Mouse (Mus musculus) MEL (cell line): Measurements from ENCODE around the gene Hist1h2be. TPM values are rescaled to one million over a fixed set of nuclear protein-coding genes. Genes with fewer than 3 reads are reported as not detected.
A peak's percentile ranks its signal among the peaks of the same experiment; 100 is the strongest.
"Not testable (repeated sequence)": the region's sequence is repeated elsewhere in the genome, so short reads cannot be mapped to it uniquely, and the experiment has no call there.

ENCODE experiments used
- DNase-seq: peaks from one replicate; pipeline ENCODE4 v3.0.0; 2011; ENCODE audit warnings: low read depth, low spot score
- H3K27ac ChIP-seq: 2 replicates; pipeline ENCODE4 v1.5.1; 2012; ENCODE audit warnings: low read depth, mild to moderate bottlenecking, control low read depth, low read length, moderate library complexity; ENCODE audit not compliant: control insufficient read depth
- H3K27me3 ChIP-seq, 2 experiments: fragments of 150-350 bp in 1 of 2; sonication (generic) in 1 of 2; 2 replicates each; pipeline ENCODE4 v1.6.1; 2012; ENCODE audit warnings: low read length in 2 of 2, mild to moderate bottlenecking in 2 of 2, improper control_type of control experiment in 1 of 2, moderate library complexity in 1 of 2; ENCODE audit not compliant: insufficient read depth in 2 of 2, control insufficient read depth in 1 of 2
- H3K36me3 ChIP-seq, 2 experiments: 2 replicates each; pipeline ENCODE4 v1.6.1; 2012 to 2014; ENCODE audit warnings: low read length in 2 of 2, improper control_type of control experiment in 1 of 2, inconsistent platforms in 1 of 2, mild to moderate bottlenecking in 1 of 2; ENCODE audit not compliant: insufficient read depth in 2 of 2, control insufficient read depth in 1 of 2
- H3K4me1 ChIP-seq, 2 experiments: fragments of 150-350 bp in 1 of 2; sonication (generic) in 1 of 2; 2 replicates each; pipeline ENCODE4 v1.6.1; 2012; ENCODE audit warnings: low read length in 2 of 2, improper control_type of control experiment in 1 of 2, mild to moderate bottlenecking in 1 of 2; ENCODE audit not compliant: insufficient read depth in 2 of 2, control insufficient read depth in 1 of 2
- H3K4me3 ChIP-seq, 2 experiments: fragments of 150-350 bp in 1 of 2; sonication (generic) in 1 of 2; 2 replicates each; pipeline ENCODE4 v1.5.1; 2012; ENCODE audit warnings: low read depth in 2 of 2, low read length in 2 of 2, mild to moderate bottlenecking in 2 of 2, moderate library complexity in 2 of 2, control low read depth in 1 of 2, improper control_type of control experiment in 1 of 2; ENCODE audit not compliant: control insufficient read depth in 1 of 2, insufficient read depth in 1 of 2
- H3K79me2 ChIP-seq: 2 replicates; pipeline ENCODE4 v1.6.1; 2012; ENCODE audit warnings: mild to moderate bottlenecking, low read length, moderate library complexity; ENCODE audit not compliant: control insufficient read depth, poor library complexity, insufficient read depth
- H3K9ac ChIP-seq: 2 replicates; pipeline ENCODE4 v1.6.1; 2012; ENCODE audit warnings: low read depth, mild to moderate bottlenecking, control low read depth, low read length, moderate library complexity; ENCODE audit not compliant: control insufficient read depth, poor library complexity, severe bottlenecking
- H3K9me3 ChIP-seq: fragments of 150-350 bp; sonication (generic); replicated peaks from 2 replicates; pipeline ENCODE4 v1.6.1; 2012; ENCODE audit warnings: mild to moderate bottlenecking, low read length, improper control_type of control experiment, moderate library complexity; ENCODE audit not compliant: insufficient read depth
- BHLHE40 ChIP-seq: IDR thresholded peaks from 2 replicates; pipeline ENCODE4 v1.6.1; 2012; ENCODE audit warnings: low read depth, mild to moderate bottlenecking, inconsistent platforms, low read length, improper control_type of control experiment, borderline replicate concordance
- CTCF ChIP-seq, 3 experiments: IDR thresholded peaks in 2 of 3; conservative IDR thresholded peaks in 1 of 3; 2 replicates each; pipeline ENCODE4 v1.5.1; 2011 to 2012; ENCODE audit warnings: low read length in 3 of 3, low read depth in 2 of 3, mild to moderate bottlenecking in 2 of 3, improper control_type of control experiment in 1 of 3, inconsistent platforms in 1 of 3, mixed read lengths in 1 of 3, moderate library complexity in 1 of 3; ENCODE audit not compliant: control insufficient read depth in 1 of 3, insufficient read depth in 1 of 3, poor library complexity in 1 of 3, severe bottlenecking in 1 of 3
- ELF1 ChIP-seq: IDR thresholded peaks from 2 replicates; pipeline ENCODE4 v1.6.1; 2014; ENCODE audit warnings: low read depth, mild to moderate bottlenecking, inconsistent platforms, low read length, improper control_type of control experiment, moderate library complexity
- NELFE ChIP-seq: IDR thresholded peaks from 2 replicates; pipeline ENCODE4 v1.6.1; 2011; ENCODE audit warnings: low read depth, low read length, improper control_type of control experiment
- POLR2A ChIP-seq, 2 experiments: IDR thresholded peaks; 2 replicates each; pipeline ENCODE4 v1.6.1; 2011 to 2012; ENCODE audit warnings: low read length in 2 of 2, mild to moderate bottlenecking in 2 of 2, control low read depth in 1 of 2, improper control_type of control experiment in 1 of 2, low read depth in 1 of 2, moderate library complexity in 1 of 2; ENCODE audit not compliant: control insufficient read depth in 1 of 2, insufficient read depth in 1 of 2, poor library complexity in 1 of 2
- POLR2AphosphoS5 ChIP-seq: IDR thresholded peaks from 2 replicates; pipeline ENCODE4 v1.6.1; 2012; ENCODE audit warnings: low read depth, borderline replicate concordance, mild to moderate bottlenecking, inconsistent platforms, low read length, moderate library complexity, mixed read lengths
- SMC3 ChIP-seq: IDR thresholded peaks from 2 replicates; pipeline ENCODE4 v1.6.1; 2011; ENCODE audit warnings: low read depth, low read length, improper control_type of control experiment
- TAL1 ChIP-seq: IDR thresholded peaks from 2 replicates; pipeline ENCODE4 v1.6.1; 2012; ENCODE audit warnings: mild to moderate bottlenecking, inconsistent platforms, low read length, moderate library complexity, mixed read lengths
- TBP ChIP-seq: IDR thresholded peaks from 2 replicates; pipeline ENCODE4 v1.8.0; 2011; ENCODE audit warnings: low read depth, low read length, improper control_type of control experiment
- UBTF ChIP-seq: IDR thresholded peaks from 2 replicates; pipeline ENCODE4 v1.6.1; 2012; ENCODE audit warnings: low read depth, mild to moderate bottlenecking, inconsistent platforms, low read length, improper control_type of control experiment, moderate library complexity, borderline replicate concordance; ENCODE audit not compliant: insufficient read depth
- polyA plus RNA-seq, 2 experiments: library from polyadenylated mRNA; stranded (reverse) in 1 of 2; unstranded in 1 of 2; fragments of >175 nt in 1 of 2; fragments of >200 nt in 1 of 2; gene quantifications; 2 replicates each; pipeline versions ENCODE4 v1.2.1 to v1.2.4; 2012; ENCODE audit warnings: low replicate concordance in 2 of 2, low read depth in 1 of 2; ENCODE audit not compliant: insufficient read length in 2 of 2, insufficient read depth in 1 of 2, missing spikeins in 1 of 2
- total RNA-seq: library from RNA; depleted of rRNA; stranded (reverse); fragments of 300-350 nt; gene quantifications from 2 replicates; pipeline ENCODE4 v1.2.3, GENCODE M21; 2012

Hist1h2be gene
- total and polyA plus RNA-seq, 3 experiments: 0.49 to 237 TPM; not detected in 1

DNA sequence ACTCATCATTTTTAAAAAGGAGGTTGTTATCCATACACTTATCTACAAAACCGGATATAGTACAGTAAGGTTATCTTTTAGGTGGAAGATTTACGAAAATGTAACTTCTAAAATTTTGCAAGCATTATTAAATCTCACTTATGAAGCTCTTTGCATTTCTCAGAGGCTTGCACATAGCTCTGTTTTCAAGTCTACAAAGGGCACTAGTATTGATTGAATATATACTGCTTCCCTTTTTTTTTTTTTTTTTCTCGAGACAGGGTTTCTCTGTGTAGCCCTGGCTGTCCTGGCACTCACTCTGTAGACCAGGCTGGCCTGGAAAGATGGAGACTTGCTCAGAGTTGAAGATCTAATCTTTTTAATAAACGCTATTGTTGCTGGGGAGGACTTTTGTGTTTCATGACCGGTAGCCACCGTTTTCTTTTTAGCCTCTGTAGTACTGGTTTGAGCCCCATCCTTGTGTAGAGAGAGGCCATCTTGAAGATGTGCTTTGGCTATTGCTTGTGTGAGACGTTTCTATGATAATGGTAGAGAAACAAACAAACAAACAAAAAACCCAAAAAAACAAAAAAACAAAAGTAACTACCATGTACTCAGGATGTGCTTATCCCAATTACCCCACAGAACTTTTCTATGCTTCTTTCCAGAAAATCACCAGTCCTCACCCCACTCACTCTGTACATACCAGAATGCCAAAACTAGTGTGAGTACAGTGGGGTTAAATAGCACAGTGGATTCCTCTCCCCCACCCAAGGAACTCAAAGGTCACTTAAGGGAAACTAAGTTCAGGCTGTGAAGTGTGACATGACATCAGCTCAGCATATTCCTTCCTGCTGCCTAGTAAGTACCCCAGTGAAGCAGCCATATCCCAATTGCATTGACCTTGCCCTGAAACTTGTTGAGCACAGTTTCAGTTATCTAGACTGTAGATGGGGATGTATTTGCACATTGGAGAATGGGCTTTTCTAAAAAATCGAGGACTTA, 68.7 kb downstream of the Hist1h2be start:
- Histone ChIP-seq H3K4me1 (peaks cover 0 to 11% of the 10 kb centered on the region in 2 experiments; a peak in 1 of 4 replicates), H3K9me3 (no peaks in the 10 kb centered on the region)
- peak; percentile 73 for DNase-seq

DNA sequence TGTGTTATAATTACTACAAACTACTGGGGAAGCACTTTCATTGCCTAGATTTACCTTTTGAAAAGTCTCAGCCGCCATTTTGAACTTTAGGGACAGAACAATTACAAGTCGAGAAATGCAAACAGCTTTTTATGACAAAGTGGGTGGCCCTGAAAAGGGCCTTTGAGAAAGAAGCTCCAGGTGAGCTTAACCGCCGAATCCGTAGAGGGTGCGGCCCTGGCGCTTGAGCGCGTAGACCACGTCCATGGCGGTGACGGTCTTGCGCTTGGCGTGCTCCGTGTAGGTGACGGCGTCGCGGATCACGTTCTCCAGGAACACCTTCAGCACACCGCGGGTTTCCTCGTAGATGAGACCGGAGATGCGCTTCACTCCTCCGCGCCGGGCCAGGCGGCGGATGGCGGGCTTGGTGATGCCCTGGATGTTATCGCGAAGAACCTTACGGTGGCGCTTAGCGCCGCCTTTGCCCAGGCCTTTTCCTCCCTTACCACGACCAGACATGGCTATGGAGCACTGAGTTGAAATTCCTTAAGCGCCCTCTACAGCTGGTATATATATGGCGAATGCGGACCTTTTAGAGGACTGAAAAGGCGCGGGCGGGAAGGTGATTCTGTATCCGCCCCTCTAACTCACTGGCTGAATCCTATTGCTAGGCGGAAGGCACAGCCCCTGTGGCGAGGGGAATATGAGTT, 69.6 kb downstream of the Hist1h2be start, which contains the start of gene Hist1h4f:
TSS of gene Hist1h4f (minus strand) at position 503 of the 689 bp plus-strand sequence.
- Histone ChIP-seq H3K4me1 (peaks cover 0 to 14% of the 10 kb centered on the region in 2 experiments; a peak in 2 of 4 replicates), H3K4me3 (peak within 1 kb of the TSS; percentile 0 to 44), H3K9ac (peak within 1 kb of the TSS; percentile 87), H3K27ac (peak within 1 kb of the TSS; percentile 100), H3K36me3 (peaks cover 0 to 46% of the 10 kb centered on the region in 2 experiments; a peak in 2 of 4 replicates)
- peak; percentile 97 for DNase-seq
- H3K27me3 ChIP-seq, H3K9me3 ChIP-seq, H3K79me2 ChIP-seq: not testable (repeated sequence)
- TF ChIP-seq TAL1: peak; percentile 21; the same call in 1 of the 2 replicates
- TF ChIP-seq POLR2A (IDR thresholded peaks at IDR 0.05; ENCODE audit: control insufficient read depth in 1 of 2, insufficient read depth in 1 of 2, low read depth in 1 of 2, low read length in 2 of 2, poor library complexity in 1 of 2): peak; percentile 97 to 99
- peak; percentile 97 for TF ChIP-seq POLR2AphosphoS5
- TF ChIP-seq UBTF: peak; percentile 98
- peak; percentile 99 for TF ChIP-seq TBP

More for the DNA sequence above, 68.7 kb downstream of the Hist1h2be start:
- H3K79me2 ChIP-seq: peaks cover 3% of the 10 kb centered on the region; the same call in 1 of the 2 replicates
- H3K36me3 ChIP-seq: peaks cover 0 to 43% of the 10 kb centered on the region in 2 experiments; a peak in 2 of 4 replicates
- no peak for TF ChIP-seq CTCF (IDR thresholded peaks at IDR 0.05 in 2 of 3, conservative IDR thresholded peaks at IDR 0.05 in 1 of 3; ENCODE audit: control insufficient read depth in 1 of 3, insufficient read depth in 1 of 3, low read depth in 2 of 3, low read length in 3 of 3, poor library complexity in 1 of 3, severe bottlenecking in 1 of 3)
- no peak for TF ChIP-seq ELF1
- no peak for TF ChIP-seq SMC3
- TF ChIP-seq POLR2AphosphoS5: no peak
- no peak for TF ChIP-seq NELFE
- no peak for TF ChIP-seq BHLHE40
- peak overlapping the region; percentile 100 for H3K27ac ChIP-seq
- H3K4me3 ChIP-seq: peak overlapping the region in 1 of 2 experiments; percentile 35; a peak in 2 of 4 replicates
- H3K27me3 ChIP-seq: no peaks in the 10 kb centered on the region
- peak overlapping the region; percentile 85 for H3K9ac ChIP-seq
